Mouse (Mus musculus) frontal cortex, adult 2 months (tissue): ENCODE results near the gene Olfr1467. TPM values are rescaled to one million over a fixed set of nuclear protein-coding genes. Genes with fewer than 3 reads are reported as not detected.

Experiments used
- DNase-seq, 2 experiments: peaks; one replicate each; pipeline ENCODE4 v3.0.0; 2022; ENCODE audit warnings: low spot score in 1 of 2; ENCODE audit errors: extremely low spot score in 1 of 2
- polyA plus RNA-seq: library from polyadenylated mRNA; depleted of rRNA; stranded (reverse); fragments of >200 nt; gene quantifications from 2 replicates; pipeline ENCODE4 v1.2.3, GENCODE M21; 2012; rRNA removed

Gene Olfr1467
- polyA plus RNA-seq, result not detected in 2 replicates

- no peak for DNase-seq
These were observed at the start of gene Olfr1467 for GRCm38 (mm10) chr19:13361936-13362335. TSS of gene Olfr1467 (plus strand) at chr19:13362236.

GRCm38 (mm10) chr19:13315441-13315840 lies 46.6 kb upstream of the Olfr1467 start, which contains the start of gene Olfr1465:
TSS of gene Olfr1465 (minus strand) at chr19:13315541.
- DNase-seq, result no peak

GRCm38 (mm10) chr19:13338562-13338961 lies 23.5 kb upstream of the Olfr1467 start, which contains the start of gene Olfr1466:
TSS of gene Olfr1466 (plus strand) at chr19:13338862.
- DNase-seq, result no peak

GRCm38 (mm10) chr19:13407549-13407948 lies 45.5 kb downstream of the Olfr1467 start, which contains the start of gene Olfr1469:
TSS of gene Olfr1469 (plus strand) at chr19:13407849.
- no peak for DNase-seq

Other genes with a start within 250 kb of the Olfr1467 start
- 0.02 TPM in 1 of 2 replicates, not detected in the other for gene Olfr1459, start 212.7 kb upstream of the Olfr1467 start, polyA plus RNA-seq
- not detected in 2 replicates for gene Olfr1461, start 199.2 kb upstream of the Olfr1467 start, polyA plus RNA-seq
- not detected in 2 replicates for gene Olfr1462, start 176.5 kb upstream of the Olfr1467 start, polyA plus RNA-seq
- gene Olfr1463, start 130.9 kb upstream of the Olfr1467 start, polyA plus RNA-seq, result 0.08 and 0.10 TPM in 2 replicates
- gene Olfr1465, start 46.7 kb upstream of the Olfr1467 start, polyA plus RNA-seq, result not detected in 2 replicates
- not detected in 2 replicates for gene Olfr1466, start 23.4 kb upstream of the Olfr1467 start, polyA plus RNA-seq
- gene Olfr1469, start 45.6 kb downstream of the Olfr1467 start, polyA plus RNA-seq, result not detected in 2 replicates
- not detected in 2 replicates for gene Olfr1471, start 81.2 kb downstream of the Olfr1467 start, polyA plus RNA-seq
- gene Olfr1472, start 93.8 kb downstream of the Olfr1467 start, polyA plus RNA-seq, result not detected in 2 replicates
- gene Olfr1474, start 107.3 kb downstream of the Olfr1467 start, polyA plus RNA-seq, result not detected in 2 replicates
- not detected in 2 replicates for gene Olfr1475, start 118.0 kb downstream of the Olfr1467 start, polyA plus RNA-seq
- gene Olfr1477, start 138.3 kb downstream of the Olfr1467 start, polyA plus RNA-seq, result 0.02 TPM in 1 of 2 replicates, not detected in the other
- gene Olfr1480, start 165.7 kb downstream of the Olfr1467 start, polyA plus RNA-seq, result not detected in 2 replicates
- gene Olfr1484, start 221.3 kb downstream of the Olfr1467 start, polyA plus RNA-seq, result not detected in 2 replicates